Mouse (Mus musculus) CH12.LX (cell line): Measurements from ENCODE around the gene Tnfrsf11a. TPM values are rescaled to one million over a fixed set of nuclear protein-coding genes. Genes with fewer than 3 reads are reported as not detected.

Experiments
- DNase-seq: peaks from one replicate; pipeline ENCODE4 v3.0.0-alpha.2; 2013; ENCODE audit errors: extremely low read depth
- H3K27ac ChIP-seq: 2 replicates; pipeline ENCODE4 v1.5.1; 2012; ENCODE audit warnings: low read depth, mild to moderate bottlenecking, control low read depth, moderate library complexity; ENCODE audit not compliant: insufficient read depth
- H3K27me3 ChIP-seq: replicated peaks from 2 replicates; pipeline ENCODE3; 2012; ENCODE audit warnings: inconsistent platforms
- H3K36me3 ChIP-seq, 2 experiments: replicated peaks in 1 of 2; 2 replicates each; pipeline versions ENCODE3 to v1.6.1; 2012; ENCODE audit warnings: inconsistent platforms in 1 of 2, low read length in 1 of 2, mild to moderate bottlenecking in 1 of 2, mixed read lengths in 1 of 2, moderate library complexity in 1 of 2; ENCODE audit not compliant: control insufficient read depth in 1 of 2, insufficient read depth in 1 of 2
- H3K4me1 ChIP-seq, 2 experiments: 2 replicates each; pipeline ENCODE4 v1.6.1; 2012; ENCODE audit warnings: inconsistent platforms in 1 of 2, moderate library complexity in 1 of 2; ENCODE audit not compliant: insufficient read depth in 2 of 2, control insufficient read depth in 1 of 2
- H3K4me2 ChIP-seq: 2 replicates; pipeline ENCODE4 v1.6.1; 2012; ENCODE audit warnings: low read depth, mild to moderate bottlenecking, control low read depth; ENCODE audit not compliant: poor library complexity, insufficient read depth, severe bottlenecking
- H3K4me3 ChIP-seq, 3 experiments: fragments of 150-350 bp in 1 of 3; sonication (generic) in 1 of 3; replicated peaks in 1 of 3; 2 replicates each; pipeline versions ENCODE3 to v1.5.1; 2011 to 2012; ENCODE audit warnings: low read depth in 2 of 3, low read length in 2 of 3, mild to moderate bottlenecking in 2 of 3, moderate library complexity in 2 of 3, control low read depth in 1 of 3, improper control_type of control experiment in 1 of 3, inconsistent platforms in 1 of 3, mixed read lengths in 1 of 3; ENCODE audit not compliant: poor library complexity in 1 of 3
- H3K79me2 ChIP-seq: replicated peaks from 2 replicates; pipeline ENCODE4 v1.6.1; 2012; ENCODE audit warnings: mild to moderate bottlenecking, moderate library complexity; ENCODE audit not compliant: control insufficient read depth, poor library complexity, insufficient read depth, severe bottlenecking; ENCODE audit errors: extremely low read depth
- H3K9ac ChIP-seq: 2 replicates; pipeline ENCODE4 v1.6.1; 2012; ENCODE audit warnings: low read depth, mild to moderate bottlenecking, control low read depth, moderate library complexity; ENCODE audit not compliant: insufficient read depth
- H3K9me3 ChIP-seq: replicated peaks from 2 replicates; pipeline ENCODE3; 2012; ENCODE audit warnings: low read length, inconsistent platforms, mixed read lengths
- CHD1 ChIP-seq: IDR thresholded peaks from 2 replicates; pipeline ENCODE4 v1.6.1; 2012; ENCODE audit warnings: low read depth, low read length, improper control_type of control experiment, inconsistent platforms
- CHD2 ChIP-seq: IDR thresholded peaks from 2 replicates; pipeline ENCODE4 v1.6.1; 2011; ENCODE audit warnings: low read length, improper control_type of control experiment
- CTCF ChIP-seq, 2 experiments: IDR thresholded peaks in 1 of 2; conservative IDR thresholded peaks in 1 of 2; 2 replicates each; pipeline ENCODE4 v1.5.1; 2011 to 2012; ENCODE audit warnings: low read depth in 2 of 2, low read length in 2 of 2, improper control_type of control experiment in 1 of 2, inconsistent platforms in 1 of 2, mild to moderate bottlenecking in 1 of 2, moderate library complexity in 1 of 2
- ELF1 ChIP-seq: IDR thresholded peaks from 2 replicates; pipeline ENCODE4 v1.6.1; 2014; ENCODE audit warnings: low read depth, mild to moderate bottlenecking, inconsistent platforms, low read length, improper control_type of control experiment
- EP300 ChIP-seq: IDR thresholded peaks from 2 replicates; pipeline ENCODE4 v1.6.1; 2011; ENCODE audit warnings: low read length, improper control_type of control experiment
- ETS1 ChIP-seq: conservative IDR thresholded peaks from 2 replicates; pipeline ENCODE4 v1.6.1; 2012; ENCODE audit warnings: low read depth, mild to moderate bottlenecking, inconsistent platforms, low read length, improper control_type of control experiment, moderate library complexity
- HCFC1 ChIP-seq: IDR thresholded peaks from 2 replicates; pipeline ENCODE4 v1.6.1; 2012; ENCODE audit warnings: low read depth, mild to moderate bottlenecking, inconsistent platforms, low read length, improper control_type of control experiment
- IRF4 ChIP-seq: IDR thresholded peaks from 2 replicates; pipeline ENCODE4 v1.6.1; 2014; ENCODE audit warnings: low read depth, mild to moderate bottlenecking, inconsistent platforms, low read length, improper control_type of control experiment
- JUND ChIP-seq: conservative IDR thresholded peaks from 2 replicates; pipeline ENCODE4 v1.6.1; 2011; ENCODE audit warnings: low read depth, low read length, improper control_type of control experiment
- KAT2A ChIP-seq: IDR thresholded peaks from 2 replicates; pipeline ENCODE4 v1.6.1; 2012; ENCODE audit warnings: low read length, improper control_type of control experiment, inconsistent platforms; ENCODE audit not compliant: insufficient replicate concordance
- MAX ChIP-seq: IDR thresholded peaks from 2 replicates; pipeline ENCODE4 v1.6.1; 2011; ENCODE audit warnings: low read length, improper control_type of control experiment
- MEF2A ChIP-seq: IDR thresholded peaks from 2 replicates; pipeline ENCODE4 v1.6.1; 2014; ENCODE audit warnings: low read depth, mild to moderate bottlenecking, inconsistent platforms, low read length, improper control_type of control experiment, borderline replicate concordance
- MXI1 ChIP-seq: IDR thresholded peaks from 2 replicates; pipeline ENCODE4 v1.6.1; 2011; ENCODE audit warnings: mild to moderate bottlenecking, low read depth, low read length, improper control_type of control experiment
- MYC ChIP-seq: IDR thresholded peaks from 2 replicates; pipeline ENCODE4 v1.6.1; 2011; ENCODE audit warnings: low read depth, mild to moderate bottlenecking, improper control_type of control experiment, low read length
- NELFE ChIP-seq: IDR thresholded peaks from 2 replicates; pipeline ENCODE4 v1.6.1; 2011; ENCODE audit warnings: low read depth, low read length, improper control_type of control experiment
- NRF1 ChIP-seq: IDR thresholded peaks from 2 replicates; pipeline ENCODE4 v1.6.1; 2014; ENCODE audit warnings: low read depth, mild to moderate bottlenecking, inconsistent platforms, low read length, improper control_type of control experiment, moderate library complexity
- PAX5 ChIP-seq: IDR thresholded peaks from 2 replicates; pipeline ENCODE4 v1.6.1; 2012; ENCODE audit warnings: low read length, inconsistent platforms, mixed read lengths
- POLR2AphosphoS2 ChIP-seq: IDR thresholded peaks from 2 replicates; pipeline ENCODE4 v1.6.1; 2011; ENCODE audit warnings: low read depth, low read length, improper control_type of control experiment
- RAD21 ChIP-seq: IDR thresholded peaks from 2 replicates; pipeline ENCODE4 v1.6.1; 2011; ENCODE audit warnings: low read depth, mild to moderate bottlenecking, low read length, improper control_type of control experiment, moderate library complexity
- RCOR1 ChIP-seq: conservative IDR thresholded peaks from 2 replicates; pipeline ENCODE4 v1.6.1; 2012; ENCODE audit warnings: low read depth, mild to moderate bottlenecking, inconsistent platforms, low read length, improper control_type of control experiment
- SMC3 ChIP-seq: IDR thresholded peaks from 2 replicates; pipeline ENCODE4 v1.6.1; 2011; ENCODE audit warnings: low read depth, low read length, improper control_type of control experiment
- TBP ChIP-seq: conservative IDR thresholded peaks from 2 replicates; pipeline ENCODE4 v1.6.1; 2011; ENCODE audit warnings: low read depth, low read length, improper control_type of control experiment
- UBTF ChIP-seq: IDR thresholded peaks from 2 replicates; pipeline ENCODE4 v1.6.1; 2012; ENCODE audit warnings: low read depth, mild to moderate bottlenecking, inconsistent platforms, low read length, improper control_type of control experiment, moderate library complexity
- USF1 ChIP-seq: IDR thresholded peaks from 2 replicates; pipeline ENCODE4 v1.6.1; 2014; ENCODE audit warnings: low read depth, mild to moderate bottlenecking, inconsistent platforms, low read length, improper control_type of control experiment
- USF2 ChIP-seq: conservative IDR thresholded peaks from 2 replicates; pipeline ENCODE4 v1.6.1; 2011; ENCODE audit warnings: low read depth, low read length, improper control_type of control experiment
- dilution Hi-C: fragments of 300-500 bp; cut with MboI; formaldehyde crosslinking; loops from 2 replicates; pipeline ENCODE4 v1.14.3; 2020; ENCODE audit warnings: low sequenced_read_pairs; ENCODE audit not compliant: extremely low pct_unique_long_range_greater_than_20kb, extremely low pct_ligation_motif_present
- in situ Hi-C: fragments of 300-500 bp; cut with MboI; formaldehyde crosslinking; loops from 3 replicates; pipeline ENCODE4 v1.14.3; 2019; ENCODE audit warnings: low sequenced_read_pairs, low pct_ligation_motif_present, low pct_unique_long_range_greater_than_20kb, mixed read lengths
- polyA plus RNA-seq: library from polyadenylated mRNA; unstranded; fragments of >175 nt; gene quantifications from 2 replicates; pipeline ENCODE4 v1.2.1, GENCODE M21; 2012; ENCODE audit warnings: low read depth; ENCODE audit not compliant: insufficient read length
- total RNA-seq, 2 experiments: library from RNA; depleted of rRNA; stranded (reverse); fragments of 300-350 nt in 1 of 2; fragments of >200 nt in 1 of 2; gene quantifications; 2 replicates each; pipeline ENCODE4 v1.2.3; 2012 to 2014

Gene Tnfrsf11a
- total and polyA plus RNA-seq, 3 experiments, result 0.20 to 2.5 (median 0.28) TPM

GRCm38 (mm10) chr1:105843856-105844255, 63.3 kb downstream of the Tnfrsf11a start:
- Histone ChIP-seq H3K27me3 (no peaks in the 10 kb centered on the region), H3K9ac (no peak overlapping the region), H3K4me1 (peaks cover 3 to 13% of the 10 kb centered on the region in 2 experiments; a peak in 3 of 4 replicates), H3K4me2 (no peak overlapping the region), H3K79me2 (no peaks in the 10 kb centered on the region), H3K36me3 (no peaks in the 10 kb centered on the region), H3K9me3 (no peaks in the 10 kb centered on the region), H3K27ac (no peak overlapping the region), H3K4me3 (no peak overlapping the region)
- no peak for TF ChIP-seq POLR2AphosphoS2
- no peak for TF ChIP-seq SMC3
- no peak for TF ChIP-seq MEF2A
- TF ChIP-seq CTCF (conservative IDR thresholded peaks at IDR 0.05 in 1 of 2, IDR thresholded peaks at IDR 0.05 in 1 of 2; ENCODE audit: low read depth in 2 of 2, low read length in 2 of 2), result no peak
- no peak for TF ChIP-seq ELF1
- no peak for TF ChIP-seq IRF4
- no peak for TF ChIP-seq EP300
- no peak for TF ChIP-seq NELFE
- TF ChIP-seq USF1, result no peak
- no peak for DNase-seq
- in situ Hi-C loops (no loop called here), dilution Hi-C loops (no loop called here)

GRCm38 (mm10) chr1:105844341-105845006, 64.0 kb downstream of the Tnfrsf11a start:
- Histone ChIP-seq H3K9me3 (no peaks in the 10 kb centered on the region), H3K4me1 (peaks cover 3 to 13% of the 10 kb centered on the region in 2 experiments; a peak in 3 of 4 replicates), H3K27ac (no peak overlapping the region), H3K79me2 (no peaks in the 10 kb centered on the region), H3K4me3 (no peak overlapping the region), H3K36me3 (no peaks in the 10 kb centered on the region), H3K27me3 (no peaks in the 10 kb centered on the region), H3K9ac (no peak overlapping the region), H3K4me2 (no peak overlapping the region)
- dilution Hi-C loops, result no loop called here
- TF ChIP-seq RAD21, result no peak
- TF ChIP-seq CHD1, result no peak
- no peak for TF ChIP-seq KAT2A
- no peak for TF ChIP-seq MAX
- no peak for TF ChIP-seq MYC
- no peak for TF ChIP-seq USF2
- TF ChIP-seq IRF4, result no peak
- no peak for TF ChIP-seq HCFC1
- no peak for TF ChIP-seq RCOR1
- no peak for TF ChIP-seq MXI1
- TF ChIP-seq JUND, result no peak
- TF ChIP-seq NELFE, result no peak
- TF ChIP-seq CHD2, result no peak
- TF ChIP-seq NRF1, result no peak
- TF ChIP-seq UBTF, result no peak
- TF ChIP-seq MEF2A, result no peak
- TF ChIP-seq SMC3, result no peak
- no peak for TF ChIP-seq TBP
- TF ChIP-seq ETS1, result no peak
- no peak for TF ChIP-seq PAX5
- in situ Hi-C loops, result no loop called here
- no peak for DNase-seq
